Mouse (Mus musculus): ENCODE data around the gene Gprin2.

DNA sequence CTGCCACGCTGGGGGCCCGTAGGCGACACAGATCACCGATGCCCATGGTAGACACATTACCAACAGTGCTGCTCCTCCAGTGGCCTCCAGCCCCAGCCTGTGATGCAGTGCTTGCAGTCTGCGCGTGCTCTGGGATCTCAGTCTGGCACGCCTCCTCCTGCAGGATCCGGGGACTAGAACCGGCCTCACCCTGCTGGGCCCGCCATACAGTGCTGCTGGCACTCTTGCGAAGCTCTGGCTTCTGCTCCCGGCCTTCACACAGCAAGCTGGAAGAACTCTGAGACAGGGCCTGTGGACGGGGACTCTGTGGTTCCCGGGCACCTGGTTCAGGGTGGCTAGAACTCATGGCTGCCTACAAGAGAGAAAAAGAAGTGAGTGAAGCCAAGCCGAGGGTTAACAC is 6.0 kb downstream of the Gprin2 start:
- TF ChIP-seq CTCF (conservative IDR thresholded peaks at IDR 0.05; ENCODE audit: insufficient read depth, insufficient read length, low read depth, low read length) (no peak), POLR2A (IDR thresholded peaks at IDR 0.05; ENCODE audit: low read depth, low read length) (no peak)
